Mouse (Mus musculus): ENCODE measurements around the gene Vgll4. TPM values are rescaled to one million over a fixed set of nuclear protein-coding genes. Genes with fewer than 3 reads are reported as not detected.

The Vgll4 gene
- total RNA-seq, 1 experiment: 25.5 TPM

DNA sequence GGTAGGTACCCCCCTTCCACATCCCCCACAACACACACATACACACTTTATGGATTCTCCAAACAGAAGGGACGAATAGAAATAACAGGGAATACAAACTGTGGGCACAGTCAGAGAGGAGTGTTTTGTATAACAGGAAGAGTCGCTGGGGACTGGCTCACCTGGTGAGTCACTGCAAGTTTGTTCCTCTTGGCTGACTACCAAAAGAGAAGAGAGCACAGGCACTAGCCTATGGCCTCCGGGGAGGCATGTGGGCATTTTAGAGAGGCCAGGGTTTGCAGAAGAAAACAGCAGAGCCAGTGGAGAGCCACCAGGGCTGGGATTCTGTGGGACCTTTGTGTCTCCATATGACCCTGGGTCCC lies 18.8 kb upstream of the Vgll4 start:
- Histone ChIP-seq H3K4me3 (ENCODE audit: insufficient read depth in 1 of 2, low read depth in 1 of 2, low read length in 2 of 2, poor library complexity in 1 of 2, severe bottlenecking in 1 of 2) (no peak overlapping the region), H3K9ac (ENCODE audit: insufficient read depth, low read depth, low read length, poor library complexity, severe bottlenecking) (no peak overlapping the region), H3K36me3 (ENCODE audit: control insufficient read depth, insufficient read depth, low read length, poor library complexity, severe bottlenecking) (no peaks in the 10 kb centered on the region), H3K9me3 (ENCODE audit: control insufficient read depth, insufficient read depth, low read depth, low read length) (no peaks in the 10 kb centered on the region), H3K4me1 (ENCODE audit: control insufficient read depth in 2 of 2, insufficient read depth in 2 of 2, low read length in 2 of 2, poor library complexity in 1 of 2) (no peaks in the 10 kb centered on the region), H3K27ac (ENCODE audit: insufficient read depth, low read depth, low read length, poor library complexity, severe bottlenecking) (no peak overlapping the region)
- no peak for TF ChIP-seq ZC3H11A (IDR thresholded peaks at IDR 0.05; ENCODE audit: borderline replicate concordance, low read depth, low read length)
- TF ChIP-seq CHD2 (IDR thresholded peaks at IDR 0.05; ENCODE audit: low read depth, low read length): no peak
- no peak for TF ChIP-seq ZNF384 (IDR thresholded peaks at IDR 0.05; ENCODE audit: low read depth, low read length)
- TF ChIP-seq MAFK (IDR thresholded peaks at IDR 0.05; ENCODE audit: insufficient read depth, low read depth, low read length): no peak
- TF ChIP-seq HCFC1 (IDR thresholded peaks at IDR 0.05; ENCODE audit: borderline replicate concordance, insufficient read depth, low read length): no peak
- in situ Hi-C loops (cut with MboI; ENCODE audit: low sequenced_read_pairs in 2 of 2, unreplicated experiment in 2 of 2): no loop called here
- DNase-seq (ENCODE audit: low read depth, low spot score): no peak

DNA sequence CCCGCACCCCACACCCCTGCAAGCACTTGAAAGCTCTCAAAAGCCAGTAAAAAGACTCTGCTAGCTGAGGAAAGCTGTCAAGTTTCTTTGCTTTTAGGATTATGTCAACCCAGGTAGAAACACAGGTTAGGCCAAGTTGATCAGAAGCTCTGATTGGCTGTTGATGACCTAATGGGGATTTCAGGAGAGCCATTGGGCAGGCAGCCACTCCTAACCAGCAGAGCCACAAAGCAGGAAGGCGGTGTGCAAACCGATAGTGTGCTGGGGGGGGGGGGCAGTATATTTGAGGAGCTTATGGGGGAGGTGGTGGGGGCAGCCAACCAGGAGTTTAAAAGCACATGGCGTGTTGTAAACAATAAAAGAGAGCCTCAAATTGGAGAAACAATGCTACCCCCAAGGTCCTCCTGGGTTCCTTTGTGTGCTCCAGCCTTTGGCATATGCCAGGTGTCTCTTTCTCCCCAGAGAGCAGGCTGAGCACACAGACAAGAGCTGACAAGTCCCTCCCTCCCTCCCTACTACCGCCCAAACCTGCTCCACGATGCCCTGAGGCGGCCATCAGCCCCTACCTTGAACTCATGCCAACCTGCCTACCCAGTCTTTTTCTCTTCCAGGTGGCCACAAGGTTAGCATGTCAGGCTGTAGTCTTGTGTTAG lies 18.3 kb upstream of the Vgll4 start:
- in situ Hi-C loops (cut with MboI; ENCODE audit: low sequenced_read_pairs in 2 of 2, unreplicated experiment in 2 of 2): no loop called here

DNA sequence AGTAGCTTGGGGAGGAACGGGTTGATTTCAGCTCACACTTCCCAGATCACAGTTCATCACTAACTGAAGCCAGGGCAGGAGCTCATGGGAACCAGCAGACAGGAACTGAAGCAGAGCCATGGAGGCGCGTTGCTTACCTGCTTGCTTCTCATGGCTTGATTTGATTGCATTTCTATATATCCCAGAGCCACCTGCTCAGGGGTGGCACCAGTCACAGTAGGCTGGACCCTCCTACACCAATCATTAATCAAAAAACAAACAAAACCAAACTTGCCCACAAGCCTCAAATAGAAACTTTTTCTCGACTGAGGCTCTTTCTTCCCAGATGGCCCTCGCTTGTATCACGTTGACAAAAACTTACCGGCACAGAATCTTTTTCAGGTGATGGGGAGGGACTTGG lies 12.9 kb upstream of the Vgll4 start:
- Histone ChIP-seq H3K9me3 (ENCODE audit: control insufficient read depth, insufficient read depth, low read depth, low read length) (no peaks in the 10 kb centered on the region), H3K27ac (ENCODE audit: insufficient read depth, low read depth, low read length, poor library complexity, severe bottlenecking) (no peak overlapping the region), H3K9ac (ENCODE audit: insufficient read depth, low read depth, low read length, poor library complexity, severe bottlenecking) (no peak overlapping the region), H3K4me3 (ENCODE audit: insufficient read depth in 1 of 2, low read depth in 1 of 2, low read length in 2 of 2, poor library complexity in 1 of 2, severe bottlenecking in 1 of 2) (no peak overlapping the region), H3K4me1 (ENCODE audit: control insufficient read depth in 2 of 2, insufficient read depth in 2 of 2, low read length in 2 of 2, poor library complexity in 1 of 2) (no peaks in the 10 kb centered on the region), H3K36me3 (ENCODE audit: control insufficient read depth, insufficient read depth, low read length, poor library complexity, severe bottlenecking) (no peaks in the 10 kb centered on the region)
- TF ChIP-seq ZC3H11A (IDR thresholded peaks at IDR 0.05; ENCODE audit: borderline replicate concordance, low read depth, low read length) (no peak), CHD2 (IDR thresholded peaks at IDR 0.05; ENCODE audit: low read depth, low read length) (no peak), MAFK (IDR thresholded peaks at IDR 0.05; ENCODE audit: insufficient read depth, low read depth, low read length) (no peak), ZNF384 (IDR thresholded peaks at IDR 0.05; ENCODE audit: low read depth, low read length) (no peak), HCFC1 (IDR thresholded peaks at IDR 0.05; ENCODE audit: borderline replicate concordance, insufficient read depth, low read length) (no peak)
- no peak for DNase-seq (ENCODE audit: low read depth, low spot score)
- in situ Hi-C loops (cut with MboI; ENCODE audit: low sequenced_read_pairs in 2 of 2, unreplicated experiment in 2 of 2): no loop called here

More for the DNA sequence above, 18.3 kb upstream of the Vgll4 start:
- TF ChIP-seq MAFK (IDR thresholded peaks at IDR 0.05; ENCODE audit: insufficient read depth, low read depth, low read length) (no peak), ZC3H11A (IDR thresholded peaks at IDR 0.05; ENCODE audit: borderline replicate concordance, low read depth, low read length) (no peak), HCFC1 (IDR thresholded peaks at IDR 0.05; ENCODE audit: borderline replicate concordance, insufficient read depth, low read length) (no peak), ZNF384 (IDR thresholded peaks at IDR 0.05; ENCODE audit: low read depth, low read length) (no peak), CHD2 (IDR thresholded peaks at IDR 0.05; ENCODE audit: low read depth, low read length) (no peak)
- Histone ChIP-seq H3K9me3 (ENCODE audit: control insufficient read depth, insufficient read depth, low read depth, low read length) (no peaks in the 10 kb centered on the region), H3K4me1 (ENCODE audit: control insufficient read depth in 2 of 2, insufficient read depth in 2 of 2, low read length in 2 of 2, poor library complexity in 1 of 2) (no peaks in the 10 kb centered on the region), H3K9ac (ENCODE audit: insufficient read depth, low read depth, low read length, poor library complexity, severe bottlenecking) (no peak overlapping the region), H3K4me3 (ENCODE audit: insufficient read depth in 1 of 2, low read depth in 1 of 2, low read length in 2 of 2, poor library complexity in 1 of 2, severe bottlenecking in 1 of 2) (no peak overlapping the region), H3K36me3 (ENCODE audit: control insufficient read depth, insufficient read depth, low read length, poor library complexity, severe bottlenecking) (no peaks in the 10 kb centered on the region), H3K27ac (ENCODE audit: insufficient read depth, low read depth, low read length, poor library complexity, severe bottlenecking) (no peak overlapping the region)
- no peak for DNase-seq (ENCODE audit: low read depth, low spot score)

DNA sequence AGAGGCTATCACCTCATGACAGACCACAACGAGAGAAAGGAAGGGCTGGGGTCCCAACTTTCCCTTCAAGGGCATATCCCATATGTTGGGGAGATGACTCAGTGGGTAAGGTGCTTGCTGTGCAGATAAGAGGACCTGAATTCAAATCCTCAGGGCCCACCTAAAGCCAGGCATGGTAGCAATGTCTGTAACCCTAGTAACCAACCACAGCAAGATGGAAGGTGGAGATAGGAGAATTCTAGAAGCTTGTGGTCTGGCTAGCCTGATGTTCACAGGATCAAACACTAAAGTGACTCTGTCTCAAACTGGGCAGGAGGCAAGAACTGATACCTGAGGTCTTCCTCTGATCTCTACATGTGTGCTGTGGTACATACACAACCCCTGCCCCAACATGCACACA lies 9.9 kb upstream of the Vgll4 start:
- in situ Hi-C loops (cut with MboI; ENCODE audit: low sequenced_read_pairs in 2 of 2, unreplicated experiment in 2 of 2): no loop called here
- Histone ChIP-seq H3K36me3 (ENCODE audit: control insufficient read depth, insufficient read depth, low read length, poor library complexity, severe bottlenecking) (no peaks in the 10 kb centered on the region), H3K27ac (ENCODE audit: insufficient read depth, low read depth, low read length, poor library complexity, severe bottlenecking) (no peak overlapping the region), H3K4me1 (ENCODE audit: control insufficient read depth in 2 of 2, insufficient read depth in 2 of 2, low read length in 2 of 2, poor library complexity in 1 of 2) (no peaks in the 10 kb centered on the region), H3K9me3 (ENCODE audit: control insufficient read depth, insufficient read depth, low read depth, low read length) (no peaks in the 10 kb centered on the region), H3K4me3 (ENCODE audit: insufficient read depth in 1 of 2, low read depth in 1 of 2, low read length in 2 of 2, poor library complexity in 1 of 2, severe bottlenecking in 1 of 2) (no peak overlapping the region), H3K9ac (ENCODE audit: insufficient read depth, low read depth, low read length, poor library complexity, severe bottlenecking) (no peak overlapping the region)
- TF ChIP-seq ZC3H11A (IDR thresholded peaks at IDR 0.05; ENCODE audit: borderline replicate concordance, low read depth, low read length) (no peak), MAFK (IDR thresholded peaks at IDR 0.05; ENCODE audit: insufficient read depth, low read depth, low read length) (no peak), ZNF384 (IDR thresholded peaks at IDR 0.05; ENCODE audit: low read depth, low read length) (no peak), CHD2 (IDR thresholded peaks at IDR 0.05; ENCODE audit: low read depth, low read length) (no peak), HCFC1 (IDR thresholded peaks at IDR 0.05; ENCODE audit: borderline replicate concordance, insufficient read depth, low read length) (no peak)
- DNase-seq (ENCODE audit: low read depth, low spot score): no peak
